Mouse (Mus musculus) erythroblast, embryonic 14.5 days (primary cell): ENCODE data around the gene 1700086D15Rik. TPM values are rescaled to one million over a fixed set of nuclear protein-coding genes. Genes with fewer than 3 reads are reported as not detected.

ENCODE experiments used
- H3K27me3 ChIP-seq: 2 replicates; pipeline ENCODE4 v1.6.1; 2012; ENCODE audit warnings: inconsistent platforms; ENCODE audit not compliant: control insufficient read depth
- H3K36me3 ChIP-seq: 2 replicates; pipeline ENCODE4 v1.6.1; 2012; ENCODE audit warnings: mild to moderate bottlenecking, inconsistent platforms; ENCODE audit not compliant: control insufficient read depth
- H3K4me1 ChIP-seq: 2 replicates; pipeline ENCODE4 v1.6.1; 2012; ENCODE audit warnings: inconsistent platforms; ENCODE audit not compliant: control insufficient read depth
- H3K4me3 ChIP-seq: replicated peaks from 2 replicates; pipeline ENCODE3; 2012; ENCODE audit warnings: moderate library complexity, mild to moderate bottlenecking, inconsistent platforms
- H3K9me3 ChIP-seq: 2 replicates; pipeline ENCODE4 v1.6.1; 2012; ENCODE audit warnings: low read length, inconsistent platforms, mixed read lengths; ENCODE audit not compliant: control insufficient read depth
- GATA1 ChIP-seq: IDR thresholded peaks from 2 replicates; pipeline ENCODE4 v1.6.1; 2012; ENCODE audit warnings: low read length, inconsistent platforms, mixed read lengths
- TAL1 ChIP-seq: IDR thresholded peaks from 3 replicates; pipeline ENCODE4 v1.6.1; 2012; ENCODE audit warnings: low read length, inconsistent platforms, mixed read lengths
- polyA plus RNA-seq: library from polyadenylated mRNA; stranded (reverse); fragments of >175 nt; gene quantifications from 2 replicates; pipeline ENCODE4 v1.2.3, GENCODE M21; 2012

The 1700086D15Rik gene
- polyA plus RNA-seq, 1 experiment: not detected

- Histone ChIP-seq H3K27me3 (no peaks in the 10 kb centered on the region), H3K36me3 (no peaks in the 10 kb centered on the region), H3K9me3 (no peaks in the 10 kb centered on the region), H3K4me1 (no peaks in the 10 kb centered on the region), H3K4me3 (no peak overlapping the region)
- TF ChIP-seq TAL1 (no peak), GATA1 (no peak)
Measured at GRCm38 (mm10) chr11:65170121-65170750, 10.5 kb upstream of the 1700086D15Rik start.

- no peaks in the 10 kb centered on the region for H3K36me3 ChIP-seq
- peaks cover 22% of the 10 kb centered on the region for H3K27me3 ChIP-seq
- peak within 1 kb of the TSS; percentile 53 for H3K4me3 ChIP-seq
- TF ChIP-seq TAL1 (no peak), GATA1 (no peak)
- H3K4me1 ChIP-seq: no peaks in the 10 kb centered on the region; the same call in 1 of the 2 replicates
- no peaks in the 10 kb centered on the region; the same call in 1 of the 2 replicates for H3K9me3 ChIP-seq
Measured at GRCm38 (mm10) chr11:65162767-65163120, 3.1 kb upstream of the 1700086D15Rik start, which contains the start of gene Arhgap44. Arhgap44 (minus strand) TSS chr11:65162961.

- Histone ChIP-seq H3K4me1 (no peaks in the 10 kb centered on the region; the same call in 1 of the 2 replicates), H3K27me3 (peaks cover 22% of the 10 kb centered on the region), H3K36me3 (no peaks in the 10 kb centered on the region), H3K9me3 (no peaks in the 10 kb centered on the region; the same call in 1 of the 2 replicates), H3K4me3 (peak overlapping the region; percentile 53)
- no peak for TF ChIP-seq TAL1
- no peak for TF ChIP-seq GATA1
Measured at GRCm38 (mm10) chr11:65161881-65162766, 2.4 kb upstream of the 1700086D15Rik start.

- H3K9me3 ChIP-seq: no peaks in the 10 kb centered on the region; the same call in 1 of the 2 replicates
- TF ChIP-seq GATA1 (no peak), TAL1 (no peak)
- H3K4me3 ChIP-seq: no peak overlapping the region
- no peaks in the 10 kb centered on the region for H3K36me3 ChIP-seq
- H3K4me1 ChIP-seq: no peaks in the 10 kb centered on the region; the same call in 1 of the 2 replicates
- H3K27me3 ChIP-seq: peaks cover 22% of the 10 kb centered on the region
Measured at GRCm38 (mm10) chr11:65160991-65161880, 1.5 kb upstream of the 1700086D15Rik start.

GRCm38 (mm10) chr11:65158658-65158990 is 1.1 kb downstream of the 1700086D15Rik start:
- Histone ChIP-seq H3K36me3 (no peaks in the 10 kb centered on the region), H3K4me1 (no peaks in the 10 kb centered on the region; the same call in 1 of the 2 replicates), H3K27me3 (peaks cover 22% of the 10 kb centered on the region), H3K9me3 (no peaks in the 10 kb centered on the region; the same call in 1 of the 2 replicates), H3K4me3 (no peak overlapping the region)
- TF ChIP-seq GATA1: no peak
- no peak for TF ChIP-seq TAL1

GRCm38 (mm10) chr11:65157966-65158657 is 1.6 kb downstream of the 1700086D15Rik start:
- Histone ChIP-seq H3K27me3 (peaks cover 19% of the 10 kb centered on the region), H3K36me3 (no peaks in the 10 kb centered on the region), H3K4me3 (no peak overlapping the region), H3K4me1 (no peaks in the 10 kb centered on the region; the same call in 1 of the 2 replicates), H3K9me3 (no peaks in the 10 kb centered on the region; the same call in 1 of the 2 replicates)
- no peak for TF ChIP-seq TAL1
- TF ChIP-seq GATA1: no peak

- H3K4me3 ChIP-seq: no peak overlapping the region
- TF ChIP-seq TAL1: no peak
- H3K36me3 ChIP-seq: no peaks in the 10 kb centered on the region
- no peaks in the 10 kb centered on the region for H3K4me1 ChIP-seq
- no peaks in the 10 kb centered on the region; the same call in 1 of the 2 replicates for H3K9me3 ChIP-seq
- H3K27me3 ChIP-seq: no peaks in the 10 kb centered on the region
Measured at GRCm38 (mm10) chr11:65153006-65153405, 6.7 kb downstream of the 1700086D15Rik start.

- H3K9me3 ChIP-seq: no peaks in the 10 kb centered on the region
- no peak overlapping the region for H3K4me3 ChIP-seq
- H3K4me1 ChIP-seq: no peaks in the 10 kb centered on the region
- H3K36me3 ChIP-seq: no peaks in the 10 kb centered on the region
- no peaks in the 10 kb centered on the region for H3K27me3 ChIP-seq
- TF ChIP-seq TAL1 (no peak), GATA1 (no peak)
Measured at GRCm38 (mm10) chr11:65148441-65148840, 11.2 kb downstream of the 1700086D15Rik start.
